Mouse (Mus musculus) embryonic facial prominence, embryonic 14.5 days (tissue): ENCODE results near the gene Gm9821. TPM values are rescaled to one million over a fixed set of nuclear protein-coding genes. Genes with fewer than 3 reads are reported as not detected.

Source experiments
- ATAC-seq: fragments of 200-750 bp; cut with Nextera tagmentation; 2 replicates; pipeline ENCODE4 v1.8.0; 2017; ENCODE audit warnings: low read depth, moderate number of reproducible peaks, moderate TSS enrichment
- DNase-seq: peaks from one replicate; pipeline ENCODE4 v3.0.0-alpha.2; 2015; ENCODE audit warnings: low spot score
- H3K27ac ChIP-seq: fragments of 300-500 bp; sonication (generic); replicated peaks from 2 replicates; pipeline ENCODE4 v1.5.1; 2014; ENCODE audit warnings: low read depth, mild to moderate bottlenecking, low read length, moderate library complexity
- H3K27me3 ChIP-seq: fragments of 300-500 bp; sonication (generic); replicated peaks from 2 replicates; pipeline ENCODE4 v1.6.1; 2014; ENCODE audit warnings: low read length; ENCODE audit not compliant: control insufficient read depth, insufficient read depth
- H3K36me3 ChIP-seq: fragments of 300-500 bp; sonication (generic); 2 replicates; pipeline ENCODE4 v1.6.1; 2014; ENCODE audit warnings: low read length, mixed read lengths; ENCODE audit not compliant: control insufficient read depth, insufficient read depth
- H3K4me1 ChIP-seq: fragments of 300-500 bp; sonication (generic); 2 replicates; pipeline ENCODE4 v1.6.1; 2014; ENCODE audit warnings: antibody characterized with exemption, low read length; ENCODE audit not compliant: control insufficient read depth, insufficient read depth
- H3K4me2 ChIP-seq: fragments of 300-500 bp; sonication (generic); 2 replicates; pipeline ENCODE4 v1.6.1; 2014; ENCODE audit warnings: low read depth, mild to moderate bottlenecking, low read length, moderate library complexity, mixed read lengths
- H3K4me3 ChIP-seq: fragments of 300-500 bp; sonication (generic); 2 replicates; pipeline ENCODE4 v1.5.1; 2014; ENCODE audit warnings: low read depth, mild to moderate bottlenecking, low read length
- H3K9ac ChIP-seq: fragments of 300-500 bp; sonication (generic); 2 replicates; pipeline ENCODE4 v1.6.1; 2014; ENCODE audit warnings: low read depth, mild to moderate bottlenecking, low read length, moderate library complexity, mixed read lengths
- H3K9me3 ChIP-seq: fragments of 300-500 bp; sonication (generic); 2 replicates; pipeline ENCODE4 v1.6.1; 2016; ENCODE audit warnings: low read length; ENCODE audit not compliant: control insufficient read depth
- WGBS: fragments of 180-500 bp; shearing (Covaris S2); extraction: QIAGEN DNeasy Blood & Tissue Kit; methylation state at CpG from one replicate; pipeline ENCODE4 v1.1.7; 2014; 5-methylcytosine and 5-hydroxymethylcytosine counted together
- microRNA-seq: library from miRNA; unstranded; fragments of <30 nt; microRNA quantifications from one replicate; pipeline ENCODE4, GENCODE M21; 2016; ENCODE audit warnings: borderline number of aligned reads
- polyA plus RNA-seq: library from polyadenylated mRNA; unstranded; fragments of >200 nt; fragmentation: Nextera tagmentation; extraction: Ambion mirVana; gene quantifications from 2 replicates; pipeline ENCODE4 v1.2.1, GENCODE M21; 2014

The Gm9821 gene
- polyA plus RNA-seq, 1 experiment from 2014 or later, result 0.70 TPM

GRCm38 (mm10) chr2:91993409-91993808 is 47.9 kb downstream of the Gm9821 start:
- DNase-seq (no peak), ATAC-seq (0 out of 2 replicates have a peak, but pooled peaks have one; percentile 21)
- H3K9me3 ChIP-seq, result no peaks in the 10 kb centered on the region
- peaks cover 23% of the 10 kb centered on the region for H3K36me3 ChIP-seq
- H3K4me1 ChIP-seq, result no peaks in the 10 kb centered on the region
- 77% methylated on average over 3 of the region's 3 CpGs for WGBS
- no peak overlapping the region for H3K27ac ChIP-seq
- no peak overlapping the region for H3K4me3 ChIP-seq
- H3K4me2 ChIP-seq, result no peak overlapping the region
- H3K27me3 ChIP-seq, result no peaks in the 10 kb centered on the region
- H3K9ac ChIP-seq, result no peak overlapping the region

GRCm38 (mm10) chr2:91996006-91996405 is 50.5 kb downstream of the Gm9821 start:
- H3K27ac ChIP-seq, result no peak overlapping the region
- H3K4me1 ChIP-seq, result no peaks in the 10 kb centered on the region
- H3K36me3 ChIP-seq, result peaks cover 16% of the 10 kb centered on the region
- ATAC-seq (no peak), DNase-seq (no peak)
- H3K4me3 ChIP-seq, result no peak overlapping the region
- H3K9ac ChIP-seq, result no peak overlapping the region
- H3K9me3 ChIP-seq, result no peaks in the 10 kb centered on the region
- H3K4me2 ChIP-seq, result no peak overlapping the region
- no peaks in the 10 kb centered on the region for H3K27me3 ChIP-seq
- 87% methylated on average over 5 of the region's 5 CpGs for WGBS

Small RNA genes lying within 50 kb of the gene (microRNA-seq; reads per million reads assigned to microRNA genes)
- gene Mir6999, result not detected

Other genes with a start within 250 kb of the Gm9821 start
- 27.2 and 31.0 TPM in 2 replicates for gene Atg13, start 235.1 kb upstream of the Gm9821 start, polyA plus RNA-seq
- gene Harbi1, start 234.9 kb upstream of the Gm9821 start, polyA plus RNA-seq, result 11.9 and 14.7 TPM in 2 replicates
- 15.3 TPM in 2 replicates for gene Ambra1, start 215.6 kb upstream of the Gm9821 start, polyA plus RNA-seq
- gene Chrm4, start 18.5 kb upstream of the Gm9821 start, polyA plus RNA-seq, result 0.31 and 0.47 TPM in 2 replicates
- gene Mdk, start 13.4 kb upstream of the Gm9821 start, polyA plus RNA-seq, result 700 and 828 TPM in 2 replicates
- gene Dgkz, start 30.2 kb downstream of the Gm9821 start, polyA plus RNA-seq, result 44.9 and 47.4 TPM in 2 replicates
- gene Creb3l1, start 78.8 kb downstream of the Gm9821 start, polyA plus RNA-seq, result 42.6 and 56.6 TPM in 2 replicates
- 21.0 and 24.8 TPM in 2 replicates for gene Phf21a, start 147.4 kb downstream of the Gm9821 start, polyA plus RNA-seq